Comparison of ENCODE assay signal across 20 mouse cellular contexts in genomic region chrX:135990661-135991060, GRCm38 (mm10). TPM values are rescaled to one million over a fixed set of nuclear protein-coding genes. Genes with fewer than 3 reads are reported as not detected.
DNase-seq lines count a peak whose midpoint lies in the region; ATAC-seq lines count a peak whose summit lies in the region.
"Had no signal": no experiment of that assay in that cellular context is flagged by ENCODE, and none has a peak within 500 bp of the region (broad histone marks: within the 10 kb centered on the region; RNA-seq: fewer than 3 reads in every experiment).

No protein-coding gene starts in this region.

- DNase-seq in lung, postnatal 10 days = peak; percentile 4
- DNase-seq in lung, postnatal 4 days = no peak
- DNase-seq in testis, postnatal 14 days (ENCODE audit: low spot score) = peak; percentile 56
- no peak for DNase-seq in testis, postnatal 10 days (ENCODE audit: low spot score)
- peak; percentile 3 for DNase-seq in lung, postnatal 36 days
- DNase-seq: adrenal gland, adult 2 months; adrenal gland, postnatal 36 days; cerebellum, adult 18-20 months; cerebellum, adult 9-10 months; cerebellum, postnatal 14 days; gastrocnemius, postnatal 10 days; gastrocnemius, postnatal 36 days; heart, postnatal 36 days had no signal

- ATAC-seq in CD4-positive, CD25-positive, alpha-beta regulatory T cell, adult 4 months = no peak
- ATAC-seq: forebrain, embryonic 13.5 days; forebrain, embryonic 16.5 days; hindbrain, embryonic 16.5 days; Patski had no signal

RNA-seq across cellular contexts. Expression of gene Arxes2, which starts 3.0 kb away (rescaled TPM):
- 1 to 10 TPM; 4.2 to 5.2 TPM for polyA plus RNA-seq in CD4-positive, CD25-positive, alpha-beta regulatory T cell, adult 4 months (2017; shearing (Covaris generic))

RNA-seq across cellular contexts. Expression of gene Arxes1, which starts 42.5 kb away (rescaled TPM):
- polyA plus RNA-seq in CD4-positive, CD25-positive, alpha-beta regulatory T cell, adult 4 months (2017; shearing (Covaris generic)) = not detected
- polyA plus RNA-seq: C2C12, G1E had no signal

Comparison
In these comparisons a context has a peak if more than half of its experiments do, and no peak if none do; other contexts are left out.
1. DNase-seq: peak in lung, postnatal 10 days (single experiment), testis, postnatal 14 days (single experiment) and lung, postnatal 36 days (single experiment); none in lung, postnatal 4 days (0 of 2) and testis, postnatal 10 days (single experiment).